In the genomic region with DNA sequence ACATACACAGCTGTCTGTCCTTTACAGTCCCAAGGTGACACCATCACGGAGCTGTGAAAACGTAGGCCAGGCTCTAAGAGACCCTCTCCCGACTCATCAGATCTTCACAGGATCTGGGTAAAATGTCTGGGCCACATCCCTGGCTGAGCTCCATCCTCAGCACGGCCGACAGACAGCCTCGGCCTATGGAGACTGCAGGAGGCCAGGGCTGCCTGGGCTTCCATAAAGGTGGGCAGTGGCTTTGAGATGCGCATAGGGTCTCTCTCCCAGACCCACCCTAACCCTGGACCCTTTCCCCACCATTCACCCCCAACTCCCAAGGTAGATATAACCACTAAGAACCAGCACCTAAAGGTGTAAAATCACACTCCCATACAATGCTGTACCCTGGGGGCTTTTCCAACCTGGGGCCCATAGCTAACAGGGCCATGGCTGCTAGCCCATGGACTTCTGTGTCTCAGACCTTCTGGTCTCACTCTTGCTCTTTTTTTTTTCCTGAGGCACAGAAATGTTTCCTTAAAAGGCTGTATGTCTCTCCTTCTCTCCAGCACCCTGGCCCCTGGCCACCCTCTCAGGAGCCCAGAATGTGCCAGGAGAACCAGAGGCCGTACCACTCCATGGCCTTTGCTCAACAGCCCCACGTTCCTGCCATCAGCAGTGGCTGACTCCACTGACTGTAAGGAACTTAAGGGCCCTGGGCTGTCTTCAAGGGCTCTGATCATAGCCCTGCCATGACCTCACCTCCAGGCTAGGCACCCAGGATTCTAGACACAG, we compare ENCODE assay signal across 10 mouse cellular contexts.
DNase-seq lines count a peak whose midpoint lies in the region; ATAC-seq and TF ChIP-seq lines count a peak whose summit lies in the region.
"Had no signal": no experiment of that assay in that cellular context is flagged by ENCODE, and none has a peak within 500 bp of the region (broad histone marks: within the 10 kb centered on the region; RNA-seq: fewer than 3 reads in every experiment).

No protein-coding gene starts in this region.

- no peak overlapping the region for H3K9ac ChIP-seq in stomach, postnatal 0 days (ENCODE audit: low read length)
- H3K9ac ChIP-seq in intestine, embryonic 16.5 days (ENCODE audit: low read depth, low read length), result no peak overlapping the region
- H3K9ac ChIP-seq: liver, embryonic 15.5 days had no signal

- 60% methylated on average over 9 of the region's 9 CpGs for WGBS in limb, embryonic 10.5 days
- 70% methylated on average over 9 of the region's 9 CpGs for WGBS in stomach, postnatal 0 days
- 76% methylated on average over 9 of the region's 9 CpGs for WGBS in intestine, embryonic 16.5 days

- peak overlapping the region; percentile 36; the same call in 1 of the 2 replicates for H3K27ac ChIP-seq in limb, embryonic 10.5 days
- peak overlapping the region; percentile 70 for H3K27ac ChIP-seq in stomach, postnatal 0 days (replicated peaks)
- no peak overlapping the region for H3K27ac ChIP-seq in intestine, embryonic 16.5 days (ENCODE audit: low read length)
- H3K27ac ChIP-seq: liver, embryonic 15.5 days had no signal

- ATAC-seq in stomach, postnatal 0 days (ENCODE audit: low FRiP score, low TSS enrichment), result no peak
- no peak for ATAC-seq in intestine, embryonic 16.5 days
- no peak for ATAC-seq in megakaryocyte-erythroid progenitor cell, adult 5-6 weeks (replicated peaks; ENCODE audit: low FRiP score, low TSS enrichment, poor library complexity, severe bottlenecking)

- TF ChIP-seq CTCF in stomach, postnatal 0 days (IDR thresholded peaks at IDR 0.05; ENCODE audit: low read depth), result no peak

- H3K36me3 ChIP-seq in limb, embryonic 10.5 days, result peaks cover 13% of the 10 kb centered on the region
- no peaks in the 10 kb centered on the region for H3K36me3 ChIP-seq in stomach, postnatal 0 days (ENCODE audit: control insufficient read depth, insufficient read depth, low read length)
- H3K36me3 ChIP-seq in intestine, embryonic 16.5 days (ENCODE audit: control insufficient read depth, insufficient read depth, low read length), result no peaks in the 10 kb centered on the region
- H3K36me3 ChIP-seq: liver, embryonic 15.5 days had no signal

- H3K4me3 ChIP-seq in limb, embryonic 10.5 days, result no peak overlapping the region
- no peak overlapping the region for H3K4me3 ChIP-seq in stomach, postnatal 0 days (ENCODE audit: low read depth, low read length)
- H3K4me3 ChIP-seq in intestine, embryonic 16.5 days (ENCODE audit: low read length), result no peak overlapping the region
- H3K4me3 ChIP-seq: liver, embryonic 15.5 days had no signal

- TF ChIP-seq EP300 in stomach, postnatal 0 days (optimal IDR thresholded peaks at IDR 0.05), result no peak

- no peaks in the 10 kb centered on the region for H3K27me3 ChIP-seq in limb, embryonic 10.5 days (ENCODE audit: low read depth, poor library complexity, severe bottlenecking)
- H3K27me3 ChIP-seq in stomach, postnatal 0 days (ENCODE audit: control insufficient read depth, insufficient read depth, low read length), result no peaks in the 10 kb centered on the region
- no peaks in the 10 kb centered on the region for H3K27me3 ChIP-seq in intestine, embryonic 16.5 days (replicated peaks; ENCODE audit: control insufficient read depth, insufficient read depth, low read length)
- H3K27me3 ChIP-seq: liver, embryonic 15.5 days had no signal

- DNase-seq in adrenal gland, adult 2 months, result peak; percentile 47
- DNase-seq in adrenal gland, adult 18-20 months (ENCODE audit: low spot score in 2 of 2), result no peak
- DNase-seq in urinary bladder, postnatal 14 days (ENCODE audit: low spot score), result peak; percentile 52
- DNase-seq in urinary bladder, postnatal 10 days (ENCODE audit: low spot score), result no peak
- DNase-seq in limb, embryonic 10.5 days (ENCODE audit: low spot score), result no peak
- no peak for DNase-seq in stomach, postnatal 0 days (ENCODE audit: low spot score)
- DNase-seq: gastrocnemius, postnatal 25 days had no signal

- peaks cover 56% of the 10 kb centered on the region for H3K4me1 ChIP-seq in limb, embryonic 10.5 days
- peaks cover 13% of the 10 kb centered on the region; the same call in 1 of the 2 replicates for H3K4me1 ChIP-seq in stomach, postnatal 0 days (replicated peaks; ENCODE audit: control insufficient read depth, insufficient read depth)
- H3K4me1 ChIP-seq in intestine, embryonic 16.5 days (ENCODE audit: control insufficient read depth, insufficient read depth, low read length), result peaks cover 22% of the 10 kb centered on the region

- no peak overlapping the region for H3K4me2 ChIP-seq in stomach, postnatal 0 days (replicated peaks; ENCODE audit: low read depth)
- no peak overlapping the region for H3K4me2 ChIP-seq in intestine, embryonic 16.5 days (ENCODE audit: low read depth, low read length)
- H3K4me2 ChIP-seq: liver, embryonic 15.5 days had no signal

- H3K9me3 ChIP-seq in limb, embryonic 10.5 days (replicated peaks), result no peaks in the 10 kb centered on the region
- H3K9me3 ChIP-seq in stomach, postnatal 0 days (ENCODE audit: control insufficient read depth, low read length), result no peaks in the 10 kb centered on the region
- H3K9me3 ChIP-seq in intestine, embryonic 16.5 days (ENCODE audit: control insufficient read depth, low read length), result no peaks in the 10 kb centered on the region
- H3K9me3 ChIP-seq: liver, embryonic 15.5 days had no signal

Comparison
In these comparisons a context has a peak if more than half of its experiments do, and no peak if none do; other contexts are left out.
1. DNase-seq: peak in adrenal gland, adult 2 months (single experiment) and urinary bladder, postnatal 14 days (single experiment); none in adrenal gland, adult 18-20 months (0 of 2), urinary bladder, postnatal 10 days (single experiment), limb, embryonic 10.5 days (single experiment) and stomach, postnatal 0 days (single experiment).